Mouse (Mus musculus): ENCODE data around the gene Cep126. TPM values are rescaled to one million over a fixed set of nuclear protein-coding genes. Genes with fewer than 3 reads are reported as not detected.

Gene Cep126
- polyA plus RNA-seq (2014; fragmentation: Nextera tagmentation; extraction: Ambion mirVana) = 3.0 and 4.0 TPM in 2 replicates

GRCm38 (mm10) chr9:8134117-8134574 is at the start of gene Cep126:
Cep126 (minus strand) TSS chr9:8134294.
- under 1% methylated on average over 70 of the region's 72 CpGs for WGBS (ENCODE audit: insufficient replicate concordance)
- peak within 1 kb of the TSS; percentile 86 for H3K4me3 ChIP-seq (ENCODE audit: low read depth, low read length)
- H3K36me3 ChIP-seq (ENCODE audit: control insufficient read depth, insufficient read depth, low read length) = no peaks in the 10 kb centered on the region
- ATAC-seq (replicated peaks; ENCODE audit: insufficient number of reproducible peaks, low FRiP score, low TSS enrichment) = peak; percentile 94
- H3K4me1 ChIP-seq (ENCODE audit: control insufficient read depth, insufficient read depth, low read length) = 0 out of 2 replicates have a peak, but pooled peaks cover 3% of the 10 kb centered on the region
- no peak within 1 kb of the TSS for H3K27ac ChIP-seq (ENCODE audit: low read depth, low read length)
- H3K9me3 ChIP-seq (replicated peaks; ENCODE audit: control insufficient read depth, low read length) = no peaks in the 10 kb centered on the region
- H3K27me3 ChIP-seq (ENCODE audit: control insufficient read depth, insufficient read depth, low read length) = no peaks in the 10 kb centered on the region
- peak within 1 kb of the TSS; percentile 75 for H3K4me2 ChIP-seq
- peak within 1 kb of the TSS; percentile 69 for H3K9ac ChIP-seq (ENCODE audit: low read depth, low read length)

GRCm38 (mm10) chr9:8179554-8179953 is 45.5 kb upstream of the Cep126 start:
- H3K36me3 ChIP-seq (ENCODE audit: control insufficient read depth, insufficient read depth, low read length) = no peaks in the 10 kb centered on the region
- H3K4me2 ChIP-seq = no peak overlapping the region
- no peak overlapping the region for H3K27ac ChIP-seq (ENCODE audit: low read depth, low read length)
- no peak overlapping the region for H3K9ac ChIP-seq (ENCODE audit: low read depth, low read length)
- H3K4me1 ChIP-seq (ENCODE audit: control insufficient read depth, insufficient read depth, low read length) = no peaks in the 10 kb centered on the region
- ATAC-seq (replicated peaks; ENCODE audit: insufficient number of reproducible peaks, low FRiP score, low TSS enrichment) = no peak
- no peaks in the 10 kb centered on the region for H3K27me3 ChIP-seq (ENCODE audit: control insufficient read depth, insufficient read depth, low read length)
- no peak overlapping the region for H3K4me3 ChIP-seq (ENCODE audit: low read depth, low read length)
- H3K9me3 ChIP-seq (replicated peaks; ENCODE audit: control insufficient read depth, low read length) = no peaks in the 10 kb centered on the region
- 80% methylated on average over 3 of the region's 3 CpGs for WGBS (ENCODE audit: insufficient replicate concordance)

GRCm38 (mm10) chr9:8177099-8177498 is 43.0 kb upstream of the Cep126 start:
- WGBS (ENCODE audit: insufficient replicate concordance) = 68% methylated on average over 3 of the region's 3 CpGs
- H3K27ac ChIP-seq (ENCODE audit: low read depth, low read length) = no peak overlapping the region
- no peak overlapping the region for H3K4me2 ChIP-seq
- no peak overlapping the region for H3K9ac ChIP-seq (ENCODE audit: low read depth, low read length)
- no peaks in the 10 kb centered on the region for H3K9me3 ChIP-seq (replicated peaks; ENCODE audit: control insufficient read depth, low read length)
- H3K4me3 ChIP-seq (ENCODE audit: low read depth, low read length) = no peak overlapping the region
- H3K4me1 ChIP-seq (ENCODE audit: control insufficient read depth, insufficient read depth, low read length) = no peaks in the 10 kb centered on the region
- ATAC-seq (replicated peaks; ENCODE audit: insufficient number of reproducible peaks, low FRiP score, low TSS enrichment) = no peak
- H3K36me3 ChIP-seq (ENCODE audit: control insufficient read depth, insufficient read depth, low read length) = no peaks in the 10 kb centered on the region
- H3K27me3 ChIP-seq (ENCODE audit: control insufficient read depth, insufficient read depth, low read length) = no peaks in the 10 kb centered on the region

GRCm38 (mm10) chr9:8157011-8157410 is 22.9 kb upstream of the Cep126 start:
- no peak overlapping the region for H3K4me3 ChIP-seq (ENCODE audit: low read depth, low read length)
- no peak overlapping the region for H3K9ac ChIP-seq (ENCODE audit: low read depth, low read length)
- H3K4me2 ChIP-seq = no peak overlapping the region
- no peaks in the 10 kb centered on the region for H3K4me1 ChIP-seq (ENCODE audit: control insufficient read depth, insufficient read depth, low read length)
- no peaks in the 10 kb centered on the region for H3K36me3 ChIP-seq (ENCODE audit: control insufficient read depth, insufficient read depth, low read length)
- no peak for ATAC-seq (replicated peaks; ENCODE audit: insufficient number of reproducible peaks, low FRiP score, low TSS enrichment)
- H3K9me3 ChIP-seq (replicated peaks; ENCODE audit: control insufficient read depth, low read length) = no peaks in the 10 kb centered on the region
- 77% methylated on average over 2 of the region's 2 CpGs for WGBS (ENCODE audit: insufficient replicate concordance)
- no peaks in the 10 kb centered on the region for H3K27me3 ChIP-seq (ENCODE audit: control insufficient read depth, insufficient read depth, low read length)
- no peak overlapping the region for H3K27ac ChIP-seq (ENCODE audit: low read depth, low read length)

GRCm38 (mm10) chr9:8139501-8139900 is 5.4 kb upstream of the Cep126 start:
- Histone ChIP-seq H3K4me1 (ENCODE audit: control insufficient read depth, insufficient read depth, low read length) (0 out of 2 replicates have a peak, but pooled peaks cover 2% of the 10 kb centered on the region), H3K9ac (ENCODE audit: low read depth, low read length) (no peak overlapping the region), H3K4me3 (ENCODE audit: low read depth, low read length) (no peak overlapping the region), H3K36me3 (ENCODE audit: control insufficient read depth, insufficient read depth, low read length) (no peaks in the 10 kb centered on the region), H3K9me3 (replicated peaks; ENCODE audit: control insufficient read depth, low read length) (no peaks in the 10 kb centered on the region), H3K27ac (ENCODE audit: low read depth, low read length) (no peak overlapping the region), H3K4me2 (no peak overlapping the region), H3K27me3 (ENCODE audit: control insufficient read depth, insufficient read depth, low read length) (no peaks in the 10 kb centered on the region)
- 55% methylated on average over 1 of the region's 1 CpGs for WGBS (ENCODE audit: insufficient replicate concordance)
- no peak for ATAC-seq (replicated peaks; ENCODE audit: insufficient number of reproducible peaks, low FRiP score, low TSS enrichment)

- H3K4me3 ChIP-seq (ENCODE audit: low read depth, low read length) = peak overlapping the region; percentile 86
- H3K27ac ChIP-seq (ENCODE audit: low read depth, low read length) = no peak overlapping the region
- WGBS (ENCODE audit: insufficient replicate concordance) = 4% methylated on average over 22 of the region's 22 CpGs
- no peak for ATAC-seq (replicated peaks; ENCODE audit: insufficient number of reproducible peaks, low FRiP score, low TSS enrichment)
- H3K27me3 ChIP-seq (ENCODE audit: control insufficient read depth, insufficient read depth, low read length) = no peaks in the 10 kb centered on the region
- H3K4me2 ChIP-seq = peak overlapping the region; percentile 75
- H3K9me3 ChIP-seq (replicated peaks; ENCODE audit: control insufficient read depth, low read length) = no peaks in the 10 kb centered on the region
- 0 out of 2 replicates have a peak, but pooled peaks cover 3% of the 10 kb centered on the region for H3K4me1 ChIP-seq (ENCODE audit: control insufficient read depth, insufficient read depth, low read length)
- H3K9ac ChIP-seq (ENCODE audit: low read depth, low read length) = peak overlapping the region; percentile 69
- H3K36me3 ChIP-seq (ENCODE audit: control insufficient read depth, insufficient read depth, low read length) = no peaks in the 10 kb centered on the region
These were observed 443 bp downstream of the Cep126 start for GRCm38 (mm10) chr9:8133586-8134115.

- WGBS (ENCODE audit: insufficient replicate concordance) = 84% methylated on average over 8 of the region's 8 CpGs
- ATAC-seq (replicated peaks; ENCODE audit: insufficient number of reproducible peaks, low FRiP score, low TSS enrichment) = no peak
- H3K9ac ChIP-seq (ENCODE audit: low read depth, low read length) = no peak overlapping the region
- H3K4me1 ChIP-seq (ENCODE audit: control insufficient read depth, insufficient read depth, low read length) = no peaks in the 10 kb centered on the region
- H3K4me2 ChIP-seq = no peak overlapping the region
- no peaks in the 10 kb centered on the region for H3K9me3 ChIP-seq (replicated peaks; ENCODE audit: control insufficient read depth, low read length)
- H3K36me3 ChIP-seq (ENCODE audit: control insufficient read depth, insufficient read depth, low read length) = no peaks in the 10 kb centered on the region
- no peak overlapping the region for H3K4me3 ChIP-seq (ENCODE audit: low read depth, low read length)
- no peak overlapping the region for H3K27ac ChIP-seq (ENCODE audit: low read depth, low read length)
- H3K27me3 ChIP-seq (ENCODE audit: control insufficient read depth, insufficient read depth, low read length) = no peaks in the 10 kb centered on the region
These were observed 10.6 kb downstream of the Cep126 start for GRCm38 (mm10) chr9:8123495-8123894.

- ATAC-seq (replicated peaks; ENCODE audit: insufficient number of reproducible peaks, low FRiP score, low TSS enrichment) = 0 out of 2 replicates have a peak, but pooled peaks have one; percentile 42
- no peaks in the 10 kb centered on the region for H3K4me1 ChIP-seq (ENCODE audit: control insufficient read depth, insufficient read depth, low read length)
- H3K9me3 ChIP-seq (replicated peaks; ENCODE audit: control insufficient read depth, low read length) = peaks cover 5% of the 10 kb centered on the region
- 0 out of 2 replicates have a peak, but pooled peaks cover 4% of the 10 kb centered on the region for H3K36me3 ChIP-seq (ENCODE audit: control insufficient read depth, insufficient read depth, low read length)
- H3K27ac ChIP-seq (ENCODE audit: low read depth, low read length) = no peak overlapping the region
- whole genome bisulfite sequencing (ENCODE audit: insufficient replicate concordance) = 66% methylated on average over 5 of the region's 5 CpGs
- H3K4me2 ChIP-seq = no peak overlapping the region
- no peaks in the 10 kb centered on the region for H3K27me3 ChIP-seq (ENCODE audit: control insufficient read depth, insufficient read depth, low read length)
- H3K4me3 ChIP-seq (ENCODE audit: low read depth, low read length) = no peak overlapping the region
- no peak overlapping the region for H3K9ac ChIP-seq (ENCODE audit: low read depth, low read length)
These were observed 19.6 kb downstream of the Cep126 start for GRCm38 (mm10) chr9:8114516-8114915.

- 76% methylated on average over 4 of the region's 4 CpGs for WGBS (ENCODE audit: insufficient replicate concordance)
- no peaks in the 10 kb centered on the region for H3K9me3 ChIP-seq (replicated peaks; ENCODE audit: control insufficient read depth, low read length)
- no peaks in the 10 kb centered on the region for H3K4me1 ChIP-seq (ENCODE audit: control insufficient read depth, insufficient read depth, low read length)
- H3K27me3 ChIP-seq (ENCODE audit: control insufficient read depth, insufficient read depth, low read length) = no peaks in the 10 kb centered on the region
- no peak for ATAC-seq (replicated peaks; ENCODE audit: insufficient number of reproducible peaks, low FRiP score, low TSS enrichment)
- H3K9ac ChIP-seq (ENCODE audit: low read depth, low read length) = no peak overlapping the region
- H3K4me3 ChIP-seq (ENCODE audit: low read depth, low read length) = no peak overlapping the region
- no peak overlapping the region for H3K27ac ChIP-seq (ENCODE audit: low read depth, low read length)
- no peak overlapping the region for H3K4me2 ChIP-seq
- no peaks in the 10 kb centered on the region for H3K36me3 ChIP-seq (ENCODE audit: control insufficient read depth, insufficient read depth, low read length)
These were observed 31.0 kb downstream of the Cep126 start for GRCm38 (mm10) chr9:8103050-8103449.
